In the genomic region with DNA sequence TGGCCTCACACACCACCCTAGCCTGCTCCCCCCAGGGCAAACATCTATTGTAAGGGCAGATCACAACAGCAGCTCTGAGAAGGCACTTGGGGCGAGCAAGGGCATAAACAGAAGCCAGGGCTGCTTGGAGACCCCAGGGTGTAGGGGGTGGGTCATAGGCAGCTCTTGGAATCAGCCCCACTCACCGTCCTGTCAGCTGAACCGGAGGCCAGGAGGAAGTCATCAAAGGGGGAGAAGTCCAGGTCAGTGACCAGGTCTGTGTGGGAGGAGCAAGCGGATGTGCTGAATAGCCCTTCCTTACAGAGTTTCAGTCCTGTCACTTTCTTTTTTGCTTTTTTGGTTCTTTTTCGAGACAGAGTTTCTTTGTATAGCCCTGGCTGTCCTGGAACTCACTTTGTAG, we compare ENCODE assay signal across 15 mouse cellular contexts.
"Had no signal": no experiment of that assay in that cellular context is flagged by ENCODE, and none has a peak within 500 bp of the region (broad histone marks: within the 10 kb centered on the region; RNA-seq: fewer than 3 reads in every experiment).

No protein-coding gene starts in this region.

- H3K9me3 ChIP-seq: limb, embryonic 10.5 days; limb, embryonic 13.5 days; midbrain, embryonic 13.5 days had no signal

- H3K9ac ChIP-seq: hindbrain, embryonic 14.5 days; limb, embryonic 13.5 days; liver, embryonic 14.5 days; midbrain, embryonic 13.5 days had no signal

- H3K4me2 ChIP-seq: hindbrain, embryonic 14.5 days; limb, embryonic 13.5 days; midbrain, embryonic 13.5 days had no signal

- H3K27me3 ChIP-seq: limb, embryonic 13.5 days; midbrain, embryonic 13.5 days had no signal

- H3K4me3 ChIP-seq: layer of hippocampus, adult 2 months; limb, embryonic 10.5 days; limb, embryonic 13.5 days; midbrain, embryonic 13.5 days had no signal

- H3K27ac ChIP-seq: hindbrain, embryonic 14.5 days; hindbrain, postnatal 0 days; layer of hippocampus, adult 2 months; limb, embryonic 10.5 days; limb, embryonic 13.5 days; liver, embryonic 14.5 days; macrophage; midbrain, embryonic 13.5 days had no signal

- ATAC-seq: hindbrain, postnatal 0 days; inflammation-experienced regulatory T-cells, adult 6 months; intestine, embryonic 16.5 days; midbrain, embryonic 13.5 days had no signal

- DNase-seq: layer of hippocampus, adult 9-11 months; lung, adult 2 months; lung, postnatal 14 days; thymus, adult 18-20 months; thymus, postnatal 36 days had no signal

- H3K4me1 ChIP-seq: midbrain, embryonic 13.5 days had no signal
